Mouse (Mus musculus) kidney, adult 2 months (tissue): ENCODE data around the gene Gm10198.

Source experiments
- CTCF ChIP-seq: fragments of 200-500 bp; conservative IDR thresholded peaks from 2 replicates; pipeline ENCODE4 v1.5.1; 2011; ENCODE audit warnings: low read depth, mild to moderate bottlenecking, control low read depth, low read length, moderate library complexity, mixed read lengths; ENCODE audit not compliant: insufficient read depth, insufficient read length
- POLR2A ChIP-seq: fragments of 200-500 bp; IDR thresholded peaks from one replicate; pipeline ENCODE4 v1.6.1; 2011; ENCODE audit warnings: low read depth, low read length, control low read depth

DNA sequence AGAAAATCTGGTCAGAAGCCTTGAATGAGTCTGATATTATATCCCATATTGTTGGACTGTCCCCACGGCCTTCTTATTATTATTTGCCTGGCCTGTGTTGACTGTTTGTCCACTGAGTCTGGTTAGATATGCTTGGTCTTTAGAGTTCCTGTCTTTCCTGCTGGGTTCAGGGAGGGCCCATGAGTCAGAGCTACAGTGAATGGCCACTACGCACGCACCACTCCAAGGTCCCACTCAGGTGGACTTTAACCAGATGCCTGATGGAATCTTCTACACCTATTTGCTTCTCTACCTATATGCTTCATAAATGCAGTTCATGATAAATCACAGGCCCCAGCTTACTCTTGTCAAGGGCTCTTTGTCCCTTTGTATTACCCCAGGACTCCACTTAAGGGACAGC is 29.8 kb downstream of the Gm10198 start:
- TF ChIP-seq CTCF (no peak), POLR2A (no peak)
